Mouse (Mus musculus) heart, embryonic 11.5 days (tissue): ENCODE measurements at regions not wholly inside any gene's neighbourhood (a gene's known extent, or its start where the extent isn't known, plus 50 kb on each side); places are given as distances from the start of the nearest gene placed in this dataset.
"Not testable (repeated sequence)": the region's sequence is repeated elsewhere in the genome, so short reads cannot be mapped to it uniquely, and the experiment has no call there.

Experiments
- ATAC-seq: fragments of 200-750 bp; cut with Nextera tagmentation; replicated peaks from 2 replicates; pipeline ENCODE4 v1.8.0; 2017; ENCODE audit warnings: moderate library complexity; ENCODE audit not compliant: insufficient number of reproducible peaks, low FRiP score, low TSS enrichment
- H3K27ac ChIP-seq: fragments of 300-500 bp; sonication (generic); 2 replicates; pipeline ENCODE4 v1.5.1; 2014; ENCODE audit warnings: mild to moderate bottlenecking, low read depth, low read length
- H3K27me3 ChIP-seq: fragments of 300-500 bp; sonication (generic); 2 replicates; pipeline ENCODE4 v1.6.1; 2014; ENCODE audit warnings: mild to moderate bottlenecking, low read length, mixed read lengths; ENCODE audit not compliant: control insufficient read depth, insufficient read depth
- H3K36me3 ChIP-seq: fragments of 300-500 bp; sonication (generic); 2 replicates; pipeline ENCODE4 v1.6.1; 2014; ENCODE audit warnings: mild to moderate bottlenecking, low read length, moderate library complexity, mixed read lengths; ENCODE audit not compliant: control insufficient read depth, insufficient read depth
- H3K4me1 ChIP-seq: fragments of 300-500 bp; sonication (generic); 2 replicates; pipeline ENCODE4 v1.6.1; 2014; ENCODE audit warnings: low read length; ENCODE audit not compliant: control insufficient read depth, insufficient read depth
- H3K4me2 ChIP-seq: fragments of 300-500 bp; sonication (generic); 2 replicates; pipeline ENCODE4 v1.6.1; 2014; ENCODE audit warnings: mild to moderate bottlenecking, moderate library complexity
- H3K4me3 ChIP-seq: fragments of 300-500 bp; sonication (generic); 2 replicates; pipeline ENCODE4 v1.5.1; 2014; ENCODE audit warnings: low read depth, low read length
- H3K9ac ChIP-seq: fragments of 300-500 bp; sonication (generic); 2 replicates; pipeline ENCODE4 v1.6.1; 2014; ENCODE audit warnings: mild to moderate bottlenecking, low read depth, low read length, moderate library complexity
- H3K9me3 ChIP-seq: fragments of 300-500 bp; sonication (generic); replicated peaks from 2 replicates; pipeline ENCODE4 v1.6.1; 2016; ENCODE audit warnings: low read length; ENCODE audit not compliant: control insufficient read depth
- WGBS: fragments of 180-500 bp; shearing (Covaris S2); extraction: QIAGEN DNeasy Blood & Tissue Kit; methylation state at CpG from one replicate; pipeline ENCODE4 v1.1.7; 2014; ENCODE audit not compliant: insufficient replicate concordance; 5-methylcytosine and 5-hydroxymethylcytosine counted together

GRCm38 (mm10) chr12:21526906-21527305, 109.5 kb upstream of the Ywhaq start:
- H3K36me3 ChIP-seq, H3K4me2 ChIP-seq, H3K4me3 ChIP-seq, H3K9me3 ChIP-seq, H3K4me1 ChIP-seq, H3K27me3 ChIP-seq, H3K27ac ChIP-seq, ATAC-seq, H3K9ac ChIP-seq: not testable (repeated sequence)
- WGBS = 100% methylated on average over 1 of the region's 2 CpGs

GRCm38 (mm10) chr12:21525567-21525966, 108.1 kb upstream of the Ywhaq start:
- not testable (repeated sequence) for ATAC-seq, H3K9ac ChIP-seq, H3K36me3 ChIP-seq, H3K27me3 ChIP-seq, H3K4me3 ChIP-seq, H3K27ac ChIP-seq, H3K4me2 ChIP-seq, H3K9me3 ChIP-seq
- H3K4me1 ChIP-seq = peaks cover 11% of the 10 kb centered on the region
- whole genome bisulfite sequencing = 37% methylated on average over 6 of the region's 6 CpGs

- Histone ChIP-seq H3K9me3 (no peaks in the 10 kb centered on the region), H3K4me2 (no peak overlapping the region), H3K27ac (no peak overlapping the region), H3K4me3 (no peak overlapping the region), H3K9ac (no peak overlapping the region), H3K36me3 (no peaks in the 10 kb centered on the region), H3K4me1 (peaks cover 16% of the 10 kb centered on the region), H3K27me3 (no peaks in the 10 kb centered on the region)
- no peak for ATAC-seq
- 55% methylated on average over 3 of the region's 3 CpGs for WGBS
Measured at GRCm38 (mm10) chr12:21522621-21523020, 105.2 kb upstream of the Ywhaq start.

- no peaks in the 10 kb centered on the region for H3K27me3 ChIP-seq
- no peak overlapping the region for H3K4me3 ChIP-seq
- no peak overlapping the region for H3K27ac ChIP-seq
- ATAC-seq = no peak
- H3K9me3 ChIP-seq = no peaks in the 10 kb centered on the region
- 30% methylated on average over 3 of the region's 3 CpGs for WGBS
- H3K4me2 ChIP-seq = no peak overlapping the region
- no peak overlapping the region for H3K9ac ChIP-seq
- peaks cover 16% of the 10 kb centered on the region for H3K4me1 ChIP-seq
- H3K36me3 ChIP-seq = no peaks in the 10 kb centered on the region
Measured at GRCm38 (mm10) chr12:21519058-21519457, 101.6 kb upstream of the Ywhaq start.

GRCm38 (mm10) chr12:21512736-21513135, 95.3 kb upstream of the Ywhaq start:
- H3K4me1 ChIP-seq = peaks cover 4% of the 10 kb centered on the region; the same call in 1 of the 2 replicates
- 62% methylated on average over 2 of the region's 2 CpGs for WGBS
- no peak overlapping the region for H3K9ac ChIP-seq
- no peaks in the 10 kb centered on the region for H3K9me3 ChIP-seq
- H3K4me2 ChIP-seq = no peak overlapping the region
- ATAC-seq = no peak
- no peak overlapping the region for H3K27ac ChIP-seq
- no peaks in the 10 kb centered on the region for H3K36me3 ChIP-seq
- no peaks in the 10 kb centered on the region for H3K27me3 ChIP-seq
- no peak overlapping the region for H3K4me3 ChIP-seq

- Histone ChIP-seq H3K9me3 (no peaks in the 10 kb centered on the region), H3K4me1 (peaks cover 4% of the 10 kb centered on the region; the same call in 1 of the 2 replicates), H3K4me3 (no peak overlapping the region), H3K4me2 (no peak overlapping the region), H3K36me3 (no peaks in the 10 kb centered on the region), H3K9ac (no peak overlapping the region), H3K27ac (no peak overlapping the region), H3K27me3 (no peaks in the 10 kb centered on the region)
- no peak for ATAC-seq
- 72% methylated on average over 8 of the region's 8 CpGs for WGBS
Measured at GRCm38 (mm10) chr12:21511043-21511665, 93.7 kb upstream of the Ywhaq start.

GRCm38 (mm10) chr12:21507080-21507479, 89.6 kb upstream of the Ywhaq start:
- no peak overlapping the region for H3K4me2 ChIP-seq
- H3K9ac ChIP-seq = no peak overlapping the region
- no peak overlapping the region for H3K4me3 ChIP-seq
- ATAC-seq = no peak
- no peaks in the 10 kb centered on the region for H3K36me3 ChIP-seq
- H3K27me3 ChIP-seq = no peaks in the 10 kb centered on the region
- no peak overlapping the region for H3K27ac ChIP-seq
- peaks cover 4% of the 10 kb centered on the region; the same call in 1 of the 2 replicates for H3K4me1 ChIP-seq
- 52% methylated on average over 1 of the region's 1 CpGs for WGBS
- H3K9me3 ChIP-seq = no peaks in the 10 kb centered on the region

- ATAC-seq = no peak
- H3K9me3 ChIP-seq = no peaks in the 10 kb centered on the region
- H3K4me3 ChIP-seq = no peak overlapping the region
- no peaks in the 10 kb centered on the region for H3K36me3 ChIP-seq
- no peak overlapping the region for H3K9ac ChIP-seq
- no peak overlapping the region for H3K27ac ChIP-seq
- WGBS = 72% methylated on average over 6 of the region's 6 CpGs
- H3K4me1 ChIP-seq = peaks cover 4% of the 10 kb centered on the region; the same call in 1 of the 2 replicates
- no peaks in the 10 kb centered on the region for H3K27me3 ChIP-seq
- no peak overlapping the region for H3K4me2 ChIP-seq
Measured at GRCm38 (mm10) chr12:21505731-21506368, 88.4 kb upstream of the Ywhaq start.

GRCm38 (mm10) chr12:21503250-21503649, 85.8 kb upstream of the Ywhaq start:
- Histone ChIP-seq H3K4me2 (no peak overlapping the region), H3K9me3 (no peaks in the 10 kb centered on the region), H3K36me3 (no peaks in the 10 kb centered on the region), H3K27ac (no peak overlapping the region), H3K4me3 (no peak overlapping the region), H3K4me1 (no peaks in the 10 kb centered on the region), H3K27me3 (no peaks in the 10 kb centered on the region), H3K9ac (no peak overlapping the region)
- whole genome bisulfite sequencing = 76% methylated on average over 4 of the region's 4 CpGs
- no peak for ATAC-seq
